Mouse (Mus musculus) kidney, postnatal 25 days (tissue): Measurements from ENCODE around the gene Gm1604a.
"Not testable (repeated sequence)": the region's sequence is repeated elsewhere in the genome, so short reads cannot be mapped to it uniquely, and the experiment has no call there.

Experiments used
- DNase-seq, 2 experiments: peaks; one replicate each; pipeline ENCODE4 v3.0.0; 2021; ENCODE audit warnings: mixed read lengths in 2 of 2

The Gm1604a gene

GRCm38 (mm10) chr17:7069561-7070240 lies 44.3 kb downstream of the Gm1604a start:
- not testable (repeated sequence) for DNase-seq

GRCm38 (mm10) chr17:7074494-7074893 lies 49.1 kb downstream of the Gm1604a start:
- peak; percentile 36 to 64 for DNase-seq

GRCm38 (mm10) chr17:7075519-7075918 lies 50.2 kb downstream of the Gm1604a start:
- DNase-seq: not testable (repeated sequence)

GRCm38 (mm10) chr17:7079558-7079957 lies 54.2 kb downstream of the Gm1604a start:
- DNase-seq: peak; percentile 55 to 76

GRCm38 (mm10) chr17:7084523-7084922 lies 59.2 kb downstream of the Gm1604a start:
- not testable (repeated sequence) for DNase-seq

GRCm38 (mm10) chr17:7085469-7086168 lies 60.3 kb downstream of the Gm1604a start:
- DNase-seq: not testable (repeated sequence)

- not testable (repeated sequence) for DNase-seq
Measured at GRCm38 (mm10) chr17:7086836-7087235, 61.5 kb downstream of the Gm1604a start.

- not testable (repeated sequence) for DNase-seq
Measured at GRCm38 (mm10) chr17:7097835-7098519, 72.6 kb downstream of the Gm1604a start.

GRCm38 (mm10) chr17:7099096-7099495 lies 73.7 kb downstream of the Gm1604a start:
- not testable (repeated sequence) for DNase-seq

- not testable (repeated sequence) for DNase-seq
Measured at GRCm38 (mm10) chr17:7102945-7103344, 77.6 kb downstream of the Gm1604a start.

- not testable (repeated sequence) for DNase-seq
Measured at GRCm38 (mm10) chr17:7111658-7112057, 86.3 kb downstream of the Gm1604a start.

- not testable (repeated sequence) for DNase-seq
Measured at GRCm38 (mm10) chr17:7116265-7116664, 90.9 kb downstream of the Gm1604a start.

GRCm38 (mm10) chr17:7120835-7121234 lies 95.5 kb downstream of the Gm1604a start:
- DNase-seq: not testable (repeated sequence)

- not testable (repeated sequence) for DNase-seq
Measured at GRCm38 (mm10) chr17:7122554-7122953, 97.2 kb downstream of the Gm1604a start.

- DNase-seq: not testable (repeated sequence)
Measured at GRCm38 (mm10) chr17:7126475-7126874, 101.1 kb downstream of the Gm1604a start.

- DNase-seq: not testable (repeated sequence)
Measured at GRCm38 (mm10) chr17:7134002-7134401, 108.6 kb downstream of the Gm1604a start.

GRCm38 (mm10) chr17:7135277-7135676 lies 109.9 kb downstream of the Gm1604a start:
- not testable (repeated sequence) for DNase-seq
